Mouse (Mus musculus): ENCODE results near the gene 1110032A03Rik.

DNA sequence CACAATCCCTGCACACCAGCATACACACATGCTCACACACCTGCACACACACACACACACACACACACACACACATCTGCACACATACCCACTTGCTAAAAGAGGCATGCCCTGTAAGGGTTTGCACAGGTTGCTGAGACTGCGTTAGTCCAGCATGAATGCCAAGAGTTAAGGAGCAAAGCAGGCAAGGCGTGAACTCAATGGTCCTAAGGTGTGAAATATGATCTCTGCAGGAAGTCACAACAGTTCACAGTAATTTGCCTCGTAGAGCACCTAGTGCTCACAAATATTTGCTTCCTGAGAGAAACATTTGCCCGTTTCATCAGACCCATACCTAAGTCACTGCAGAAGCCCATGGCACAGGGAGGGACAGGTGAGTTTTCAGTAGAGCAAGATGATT is 61.1 kb downstream of the 1110032A03Rik start:
- TF ChIP-seq EP300 (optimal IDR thresholded peaks at IDR 0.05) (no peak), CTCF (IDR thresholded peaks at IDR 0.05; ENCODE audit: low read depth) (no peak)
